In genomic region chr7:113167092-113167491, GRCm38 (mm10) we compare ENCODE assay signal across 7 mouse cellular contexts. TPM values are rescaled to one million over a fixed set of nuclear protein-coding genes. Genes with fewer than 3 reads are reported as not detected.
A peak's percentile ranks its signal among the peaks of the same experiment; 100 is the strongest.
DNase-seq lines count a peak whose midpoint lies in the region; ATAC-seq and TF ChIP-seq lines count a peak whose summit lies in the region.

No protein-coding gene starts in this region.

- no peak overlapping the region for H3K4me2 ChIP-seq in midbrain, embryonic 11.5 days
- H3K4me2 ChIP-seq in midbrain, embryonic 15.5 days: no peak overlapping the region
- no peak overlapping the region for H3K4me2 ChIP-seq in midbrain, postnatal 0 days (ENCODE audit: low read depth, low read length, poor library complexity, severe bottlenecking)

- no peaks in the 10 kb centered on the region; the same call in 1 of the 2 replicates for H3K27me3 ChIP-seq in midbrain, embryonic 11.5 days (ENCODE audit: control insufficient read depth, insufficient read depth, low read length)
- H3K27me3 ChIP-seq in midbrain, embryonic 15.5 days (replicated peaks): no peaks in the 10 kb centered on the region
- H3K27me3 ChIP-seq in midbrain, postnatal 0 days (ENCODE audit: insufficient read depth, low read length): no peaks in the 10 kb centered on the region

- ATAC-seq in midbrain, embryonic 11.5 days (ENCODE audit: low FRiP score): 0 out of 2 replicates have a peak, but pooled peaks have one; percentile 35
- no peak for ATAC-seq in midbrain, embryonic 15.5 days (replicated peaks)
- no peak for ATAC-seq in midbrain, postnatal 0 days (ENCODE audit: low FRiP score)

- no peak overlapping the region for H3K9ac ChIP-seq in midbrain, embryonic 11.5 days (ENCODE audit: low read length)
- H3K9ac ChIP-seq in midbrain, embryonic 15.5 days: no peak overlapping the region
- no peak overlapping the region for H3K9ac ChIP-seq in midbrain, postnatal 0 days (replicated peaks; ENCODE audit: low read length, poor library complexity, severe bottlenecking)

- no peak overlapping the region for H3K4me3 ChIP-seq in midbrain, embryonic 11.5 days (ENCODE audit: low read depth, low read length)
- no peak overlapping the region for H3K4me3 ChIP-seq in midbrain, embryonic 15.5 days
- peak overlapping the region; percentile 19; the same call in 1 of the 2 replicates for H3K4me3 ChIP-seq in bone marrow macrophage, adult 2 months (ENCODE audit: insufficient read depth, low read length)
- no peak overlapping the region for H3K4me3 ChIP-seq in midbrain, postnatal 0 days (ENCODE audit: low read depth, low read length)

- WGBS in midbrain, embryonic 11.5 days: 55% methylated on average over 8 of the region's 8 CpGs
- 45% methylated on average over 8 of the region's 8 CpGs for WGBS in midbrain, embryonic 15.5 days
- 46% methylated on average over 8 of the region's 8 CpGs for WGBS in midbrain, postnatal 0 days

- no peaks in the 10 kb centered on the region for H3K9me3 ChIP-seq in midbrain, embryonic 11.5 days (ENCODE audit: control insufficient read depth, low read length)
- no peaks in the 10 kb centered on the region for H3K9me3 ChIP-seq in midbrain, embryonic 15.5 days
- H3K9me3 ChIP-seq in midbrain, postnatal 0 days (ENCODE audit: low read length): no peaks in the 10 kb centered on the region

- no peak overlapping the region for H3K27ac ChIP-seq in midbrain, embryonic 11.5 days (ENCODE audit: low read depth, low read length)
- H3K27ac ChIP-seq in midbrain, embryonic 15.5 days: no peak overlapping the region
- H3K27ac ChIP-seq in bone marrow macrophage, adult 2 months (ENCODE audit: insufficient read depth, low read depth, low read length): no peak overlapping the region
- H3K27ac ChIP-seq in midbrain, postnatal 0 days (ENCODE audit: low read depth, low read length): no peak overlapping the region

- H3K4me1 ChIP-seq in midbrain, embryonic 11.5 days (ENCODE audit: control insufficient read depth, insufficient read depth, low read length): no peaks in the 10 kb centered on the region
- no peaks in the 10 kb centered on the region for H3K4me1 ChIP-seq in midbrain, embryonic 15.5 days
- peaks cover 10% of the 10 kb centered on the region for H3K4me1 ChIP-seq in bone marrow macrophage, adult 2 months (ENCODE audit: control insufficient read depth, insufficient read depth, low read length)
- no peaks in the 10 kb centered on the region for H3K4me1 ChIP-seq in midbrain, postnatal 0 days (ENCODE audit: insufficient read depth, low read length)

- TF ChIP-seq POLR2A in bone marrow macrophage, adult 2 months (IDR thresholded peaks at IDR 0.05; ENCODE audit: borderline replicate concordance, low read depth, low read length): no peak

- no peak for DNase-seq in midbrain, embryonic 11.5 days (ENCODE audit: low spot score, missing footprints)
- DNase-seq in forelimb bud, embryonic 11.5 days (ENCODE audit: low read depth, low spot score): peak; percentile 59
- DNase-seq in kidney, postnatal 10 days: peak; percentile 70
- peak; percentile 81 for DNase-seq in midbrain, postnatal 0 days (ENCODE audit: low spot score)
- DNase-seq in ovary, adult 18-20 months (ENCODE audit: low spot score): no peak

- no peaks in the 10 kb centered on the region for H3K36me3 ChIP-seq in midbrain, embryonic 11.5 days (ENCODE audit: control insufficient read depth, insufficient read depth, low read length)
- H3K36me3 ChIP-seq in midbrain, embryonic 15.5 days (replicated peaks): no peaks in the 10 kb centered on the region
- no peaks in the 10 kb centered on the region for H3K36me3 ChIP-seq in midbrain, postnatal 0 days (ENCODE audit: insufficient read depth, low read length)

- peak; percentile 7; the same call in 1 of the 2 replicates for TF ChIP-seq CTCF in bone marrow macrophage, adult 2 months (IDR thresholded peaks at IDR 0.05; ENCODE audit: low read depth, low read length)
- peak; percentile 75 for TF ChIP-seq CTCF in midbrain, postnatal 0 days (IDR thresholded peaks at IDR 0.05)

RNA-seq across cellular contexts. Expression of gene Arntl, which starts 40.2 kb away (rescaled TPM):
- polyA plus RNA-seq in midbrain, embryonic 11.5 days (2014; fragmentation: Nextera tagmentation; extraction: Ambion mirVana): 5.1 and 6.4 TPM in 2 replicates
- polyA plus RNA-seq in midbrain, embryonic 15.5 days (2015; fragmentation: Nextera tagmentation; extraction: Ambion mirVana): 15.4 and 16.7 TPM in 2 replicates
- polyA plus RNA-seq in bone marrow macrophage, adult 2 months (2012; ENCODE audit: insufficient read depth, insufficient read length, missing spikeins): 11.2 and 12.6 TPM in 2 replicates
- 27.3 and 29.7 TPM in 2 replicates for total RNA-seq in midbrain, postnatal 0 days (2014; rRNA removed)
- 21.1 and 23.0 TPM in 2 replicates for polyA plus RNA-seq in midbrain, postnatal 0 days (2015; fragmentation: Nextera tagmentation; extraction: Ambion mirVana)

Comparison
In these comparisons a context has a peak if more than half of its experiments do, and no peak if none do; other contexts are left out.
1. DNase-seq: peak in forelimb bud, embryonic 11.5 days (single experiment), kidney, postnatal 10 days (single experiment) and midbrain, postnatal 0 days (single experiment); none in midbrain, embryonic 11.5 days (single experiment) and ovary, adult 18-20 months (single experiment).